Mouse (Mus musculus) kidney, embryonic 16.5 days (tissue): ENCODE measurements around the gene Zbtb16. TPM values are rescaled to one million over a fixed set of nuclear protein-coding genes. Genes with fewer than 3 reads are reported as not detected.

ENCODE experiments used
- ATAC-seq: fragments of 200-750 bp; cut with Nextera tagmentation; 2 replicates; pipeline ENCODE4 v1.8.0; 2017; ENCODE audit warnings: moderate TSS enrichment; ENCODE audit not compliant: low FRiP score, low TSS enrichment
- H3K27ac ChIP-seq: fragments of 300-500 bp; sonication (generic); 2 replicates; pipeline ENCODE4 v1.5.1; 2014; ENCODE audit warnings: low read length
- H3K27me3 ChIP-seq: fragments of 300-500 bp; sonication (generic); 2 replicates; pipeline ENCODE4 v1.6.1; 2014; ENCODE audit warnings: low read length, control low read depth, mixed read lengths; ENCODE audit not compliant: insufficient read depth
- H3K36me3 ChIP-seq: fragments of 300-500 bp; sonication (generic); 2 replicates; pipeline ENCODE4 v1.6.1; 2014; ENCODE audit warnings: low read length, control low read depth, mixed read lengths; ENCODE audit not compliant: insufficient read depth
- H3K4me1 ChIP-seq: fragments of 300-500 bp; sonication (generic); 2 replicates; pipeline ENCODE4 v1.6.1; 2014; ENCODE audit warnings: low read length, control low read depth, mixed read lengths; ENCODE audit not compliant: insufficient read depth
- H3K4me2 ChIP-seq: fragments of 300-500 bp; sonication (generic); replicated peaks from 2 replicates; pipeline ENCODE4 v1.6.1; 2014; ENCODE audit warnings: low read depth, low read length
- H3K4me3 ChIP-seq: fragments of 300-500 bp; sonication (generic); 2 replicates; pipeline ENCODE4 v1.5.1; 2014; ENCODE audit warnings: mild to moderate bottlenecking, low read length
- H3K9ac ChIP-seq: fragments of 300-500 bp; sonication (generic); replicated peaks from 2 replicates; pipeline ENCODE4 v1.6.1; 2014; ENCODE audit warnings: low read length
- H3K9me3 ChIP-seq: fragments of 300-500 bp; sonication (generic); 2 replicates; pipeline ENCODE4 v1.6.1; 2016; ENCODE audit warnings: low read length, control low read depth
- WGBS: fragments of 180-500 bp; shearing (Covaris S2); extraction: QIAGEN DNeasy Blood & Tissue Kit; methylation state at CpG from one replicate; pipeline ENCODE4 v1.1.7; 2014; 5-methylcytosine and 5-hydroxymethylcytosine counted together
- polyA plus RNA-seq: library from polyadenylated mRNA; unstranded; fragments of >200 nt; fragmentation: Nextera tagmentation; extraction: Ambion mirVana; gene quantifications from 2 replicates; pipeline ENCODE4 v1.2.1, GENCODE M21; 2015

Gene Zbtb16
- polyA plus RNA-seq, 1 experiment from 2014 or later: 1.8 TPM

- Histone ChIP-seq H3K4me2 (no peak overlapping the region), H3K36me3 (no peaks in the 10 kb centered on the region), H3K9ac (no peak overlapping the region), H3K4me3 (no peak overlapping the region), H3K9me3 (no peaks in the 10 kb centered on the region), H3K4me1 (peaks cover 20% of the 10 kb centered on the region), H3K27ac (no peak overlapping the region), H3K27me3 (peaks cover 64% of the 10 kb centered on the region)
- no peak for ATAC-seq
- 84% methylated on average over 23 of the region's 23 CpGs for WGBS
Observed at GRCm38 (mm10) chr9:48831560-48832460, 4.2 kb downstream of the Zbtb16 start.

DNA sequence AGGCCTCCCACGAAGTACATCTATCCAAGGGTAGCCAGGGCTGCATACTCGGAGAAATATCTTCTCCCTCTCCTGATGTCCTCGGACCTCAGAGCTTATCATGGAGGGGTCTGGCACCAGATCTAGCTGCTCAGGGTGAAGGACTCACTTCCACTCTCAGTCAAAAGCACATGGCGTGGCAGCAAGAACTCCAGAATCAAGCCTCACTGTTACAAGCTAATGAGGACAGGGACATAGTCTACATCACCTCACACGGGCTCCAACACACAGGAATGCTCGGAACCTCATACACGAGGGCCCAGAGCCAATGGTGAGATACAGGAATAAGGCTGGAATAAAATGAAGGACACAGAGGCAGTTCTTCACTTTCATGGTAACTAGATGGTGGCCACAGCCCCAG is 7.2 kb downstream of the Zbtb16 start:
- H3K4me2 ChIP-seq: no peak overlapping the region
- no peak overlapping the region for H3K27ac ChIP-seq
- no peaks in the 10 kb centered on the region for H3K36me3 ChIP-seq
- no peak overlapping the region for H3K4me3 ChIP-seq
- no peaks in the 10 kb centered on the region for H3K4me1 ChIP-seq
- 73% methylated on average over 7 of the region's 7 CpGs for WGBS
- H3K9ac ChIP-seq: no peak overlapping the region
- H3K9me3 ChIP-seq: no peaks in the 10 kb centered on the region
- peaks cover 38% of the 10 kb centered on the region for H3K27me3 ChIP-seq
- no peak for ATAC-seq

DNA sequence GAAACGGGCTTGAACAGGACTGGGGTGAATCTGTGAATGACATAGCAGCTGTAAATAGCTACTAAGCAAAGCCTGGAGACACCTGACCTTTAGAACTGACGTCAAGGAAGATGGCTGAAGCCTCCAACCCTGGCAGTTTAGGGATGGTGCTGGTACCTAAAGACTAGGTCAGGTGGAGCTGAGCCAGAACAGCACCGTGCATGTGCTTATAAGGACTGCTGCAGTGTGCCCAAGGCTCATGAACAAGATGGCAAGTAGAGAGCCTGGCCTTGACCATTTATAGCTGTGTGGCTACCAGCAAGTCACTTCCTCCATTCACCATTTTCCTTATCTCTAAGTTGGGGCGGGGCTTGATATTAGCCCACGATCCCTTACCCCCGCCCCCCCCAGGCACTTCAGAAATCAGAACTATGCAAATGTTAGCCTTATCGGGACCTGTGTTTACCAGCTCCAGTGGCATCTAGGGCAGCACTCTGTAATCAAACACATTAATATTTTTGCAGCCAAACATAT is 9.6 kb downstream of the Zbtb16 start:
- Histone ChIP-seq H3K36me3 (no peaks in the 10 kb centered on the region), H3K4me1 (peaks cover 11% of the 10 kb centered on the region), H3K4me3 (no peak overlapping the region), H3K9ac (no peak overlapping the region), H3K27me3 (peaks cover 23% of the 10 kb centered on the region), H3K9me3 (no peaks in the 10 kb centered on the region), H3K4me2 (no peak overlapping the region), H3K27ac (no peak overlapping the region)
- ATAC-seq: no peak
- WGBS: 85% methylated on average over 7 of the region's 7 CpGs

DNA sequence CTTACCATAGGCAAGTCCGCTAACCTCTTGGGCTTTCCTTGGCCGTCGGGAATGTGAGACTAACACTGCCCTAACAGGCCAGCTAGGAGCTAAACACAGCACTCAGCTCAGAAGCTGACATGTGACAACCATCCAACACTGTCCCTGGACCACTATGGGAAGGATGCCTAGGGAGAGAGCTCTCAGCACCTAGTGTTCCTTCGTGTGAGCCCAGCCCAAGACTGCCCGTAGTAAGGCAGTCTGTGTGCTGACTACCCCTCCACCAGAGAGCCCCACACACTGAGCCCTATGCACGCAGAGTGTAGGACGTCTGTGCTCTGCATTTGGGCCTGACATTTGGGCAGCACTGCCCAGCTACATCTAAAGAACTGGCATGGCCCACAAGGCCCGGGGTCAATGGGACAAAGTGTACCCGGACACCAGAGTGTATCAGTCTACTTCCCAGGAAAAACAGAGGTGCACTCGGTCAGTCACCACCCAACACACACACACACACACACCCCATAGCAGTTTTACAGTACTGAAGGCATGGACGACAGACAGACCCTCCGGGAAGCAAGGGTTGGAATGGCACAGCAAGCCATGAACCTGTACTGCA is 11.4 kb downstream of the Zbtb16 start:
- Histone ChIP-seq H3K36me3 (no peaks in the 10 kb centered on the region), H3K9ac (no peak overlapping the region), H3K9me3 (no peaks in the 10 kb centered on the region), H3K4me1 (peaks cover 11% of the 10 kb centered on the region), H3K27me3 (peaks cover 23% of the 10 kb centered on the region), H3K4me3 (no peak overlapping the region), H3K27ac (no peak overlapping the region), H3K4me2 (no peak overlapping the region)
- no peak for ATAC-seq
- 82% methylated on average over 12 of the region's 12 CpGs for WGBS

DNA sequence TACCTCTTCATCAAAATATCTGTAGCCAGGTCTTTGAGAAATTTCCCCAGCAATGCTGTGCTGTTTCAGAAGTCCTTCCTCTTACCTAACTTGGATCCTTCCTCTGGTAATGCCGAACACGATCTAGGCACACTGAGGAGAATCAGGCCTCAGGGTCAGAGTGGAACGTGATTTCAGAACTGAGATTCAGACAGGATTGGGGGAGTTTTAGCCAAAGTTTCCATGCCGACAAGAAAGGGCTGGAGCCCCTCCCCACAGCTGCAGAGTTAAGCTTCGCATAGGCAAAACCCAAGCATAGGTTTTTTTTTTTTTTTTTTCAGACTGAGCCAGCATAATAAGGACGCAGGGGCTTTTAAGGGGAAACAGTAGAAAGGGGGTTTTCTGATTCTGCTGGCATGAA is 12.2 kb downstream of the Zbtb16 start:
- Histone ChIP-seq H3K9ac (no peak overlapping the region), H3K9me3 (no peaks in the 10 kb centered on the region), H3K4me3 (no peak overlapping the region), H3K27ac (no peak overlapping the region), H3K27me3 (peaks cover 23% of the 10 kb centered on the region), H3K4me2 (no peak overlapping the region), H3K4me1 (peaks cover 11% of the 10 kb centered on the region), H3K36me3 (no peaks in the 10 kb centered on the region)
- no peak for ATAC-seq
- 53% methylated on average over 6 of the region's 6 CpGs for WGBS

DNA sequence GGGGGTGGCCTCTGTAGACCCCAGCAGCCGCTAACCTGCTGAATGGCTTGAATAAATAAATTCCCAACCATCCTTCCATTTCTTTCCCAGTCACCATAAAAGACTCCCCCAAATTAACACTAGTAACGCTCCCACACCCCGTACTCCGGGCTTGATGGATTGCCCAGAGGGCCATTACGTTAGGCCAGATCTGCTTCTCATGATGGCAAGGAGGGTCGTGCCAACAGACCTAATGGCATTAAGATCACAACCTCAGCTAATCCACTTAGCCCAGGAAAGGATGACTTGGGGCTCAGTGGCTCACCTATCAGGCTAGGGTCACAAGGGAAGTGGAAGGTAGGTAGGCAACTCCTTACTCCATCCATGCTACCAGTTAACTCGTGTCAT is 12.7 kb downstream of the Zbtb16 start:
- Histone ChIP-seq H3K27ac (no peak overlapping the region), H3K4me1 (peaks cover 11% of the 10 kb centered on the region), H3K4me3 (no peak overlapping the region), H3K36me3 (no peaks in the 10 kb centered on the region), H3K4me2 (no peak overlapping the region), H3K9ac (no peak overlapping the region), H3K9me3 (no peaks in the 10 kb centered on the region), H3K27me3 (peaks cover 23% of the 10 kb centered on the region)
- WGBS: 22% methylated on average over 7 of the region's 7 CpGs
- no peak for ATAC-seq

GRCm38 (mm10) chr9:48822586-48823318 is 13.3 kb downstream of the Zbtb16 start:
- H3K27me3 ChIP-seq: peaks cover 18% of the 10 kb centered on the region
- no peaks in the 10 kb centered on the region for H3K36me3 ChIP-seq
- no peak overlapping the region for H3K9ac ChIP-seq
- peaks cover 11% of the 10 kb centered on the region for H3K4me1 ChIP-seq
- H3K27ac ChIP-seq: no peak overlapping the region
- 15% methylated on average over 18 of the region's 18 CpGs for WGBS
- no peak for ATAC-seq
- H3K4me2 ChIP-seq: no peak overlapping the region
- no peaks in the 10 kb centered on the region for H3K9me3 ChIP-seq
- H3K4me3 ChIP-seq: no peak overlapping the region

DNA sequence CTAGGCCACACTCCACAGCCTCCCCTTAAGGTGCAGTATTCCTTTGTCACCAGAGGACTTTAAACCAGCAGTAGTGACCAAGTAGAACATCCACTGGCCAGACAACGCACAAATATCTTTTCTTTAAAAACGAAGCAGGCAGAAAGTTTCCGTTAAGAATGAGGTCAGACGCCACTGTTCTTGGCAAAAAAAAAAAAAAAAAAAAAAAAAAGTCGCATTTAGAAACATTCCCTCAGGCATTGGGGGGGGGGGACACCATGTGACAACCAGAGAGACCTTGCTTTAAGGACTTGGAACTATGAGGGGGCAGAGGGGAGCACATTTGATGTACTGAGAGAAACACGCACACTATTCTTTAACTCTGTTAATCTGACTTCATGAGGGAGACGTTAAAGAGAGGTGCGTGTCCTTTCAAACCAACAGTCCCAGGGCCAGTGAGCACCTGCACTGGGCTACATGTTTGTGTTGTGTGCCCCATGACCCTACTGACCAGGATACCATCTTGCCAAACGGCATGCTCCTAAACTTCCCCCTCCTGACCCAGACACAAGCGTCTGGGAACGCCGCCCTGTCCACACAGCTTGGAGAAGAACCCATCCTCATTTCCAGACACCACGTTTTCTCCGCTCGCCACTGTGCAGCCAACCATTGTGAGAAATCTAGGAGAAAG is 14.0 kb downstream of the Zbtb16 start:
- H3K27ac ChIP-seq: no peak overlapping the region
- no peak for ATAC-seq
- H3K4me1 ChIP-seq: peaks cover 11% of the 10 kb centered on the region
- H3K9me3 ChIP-seq: no peaks in the 10 kb centered on the region
- H3K4me3 ChIP-seq: no peak overlapping the region
- H3K9ac ChIP-seq: no peak overlapping the region
- H3K4me2 ChIP-seq: no peak overlapping the region
- peaks cover 14% of the 10 kb centered on the region; the same call in 1 of the 2 replicates for H3K27me3 ChIP-seq
- 61% methylated on average over 15 of the region's 15 CpGs for WGBS
- H3K36me3 ChIP-seq: no peaks in the 10 kb centered on the region

DNA sequence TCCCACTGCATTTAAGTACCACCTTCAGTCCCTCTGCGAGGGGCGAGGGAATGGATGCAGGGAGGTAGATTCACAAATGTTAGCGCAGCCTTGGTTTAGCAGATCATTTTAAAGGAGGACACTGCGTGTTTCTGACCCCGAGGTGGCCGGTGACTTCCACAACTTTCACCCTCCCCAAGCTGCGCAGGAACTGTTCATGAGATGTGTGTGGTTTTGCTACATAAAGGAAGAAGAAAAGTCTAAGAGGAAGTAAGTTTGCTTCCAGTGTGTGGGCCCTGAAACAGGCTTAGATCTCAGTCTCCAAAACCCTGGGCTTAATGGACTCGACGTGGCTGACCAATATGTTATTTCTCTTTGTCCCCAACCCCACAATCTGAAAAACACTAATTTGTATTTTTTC is 14.6 kb downstream of the Zbtb16 start:
- no peak overlapping the region for H3K4me3 ChIP-seq
- H3K9ac ChIP-seq: no peak overlapping the region
- H3K4me1 ChIP-seq: peaks cover 11% of the 10 kb centered on the region
- no peaks in the 10 kb centered on the region for H3K9me3 ChIP-seq
- peaks cover 14% of the 10 kb centered on the region; the same call in 1 of the 2 replicates for H3K27me3 ChIP-seq
- WGBS: 73% methylated on average over 9 of the region's 9 CpGs
- no peak for ATAC-seq
- no peak overlapping the region for H3K27ac ChIP-seq
- H3K4me2 ChIP-seq: no peak overlapping the region
- H3K36me3 ChIP-seq: no peaks in the 10 kb centered on the region
